Mouse (Mus musculus): Measurements from ENCODE around the gene Taar5. TPM values are rescaled to one million over a fixed set of nuclear protein-coding genes. Genes with fewer than 3 reads are reported as not detected.

The Taar5 gene
- total RNA-seq (2021) (not detected), polyA plus RNA-seq (2012; rRNA removed) (not detected in 2 replicates)
- long read RNA-seq: 0 reads

DNA sequence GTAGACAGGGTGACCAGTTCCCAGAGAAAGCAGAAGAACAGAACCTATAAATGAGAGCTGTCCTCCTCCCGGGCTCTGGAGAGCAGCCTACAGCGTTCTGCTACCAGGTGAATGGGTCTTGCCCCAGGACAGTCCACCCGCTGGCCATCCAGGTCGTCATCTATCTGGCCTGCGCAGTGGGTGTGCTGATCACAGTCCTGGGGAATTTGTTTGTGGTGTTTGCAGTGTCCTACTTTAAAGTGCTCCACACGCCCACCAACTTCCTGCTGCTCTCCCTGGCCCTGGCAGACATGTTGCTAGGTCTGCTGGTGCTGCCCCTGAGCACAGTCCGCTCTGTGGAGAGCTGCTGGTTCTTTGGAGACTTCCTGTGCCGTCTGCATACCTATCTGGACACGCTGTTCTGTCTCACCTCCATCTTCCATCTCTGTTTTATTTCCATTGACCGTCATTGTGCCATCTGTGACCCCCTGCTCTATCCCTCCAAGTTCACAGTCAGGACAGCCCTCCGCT is at the start of gene Taar5:
Taar5 (plus strand) TSS at position 51 of the 510 bp plus-strand sequence.
- no peak for DNase-seq

DNA sequence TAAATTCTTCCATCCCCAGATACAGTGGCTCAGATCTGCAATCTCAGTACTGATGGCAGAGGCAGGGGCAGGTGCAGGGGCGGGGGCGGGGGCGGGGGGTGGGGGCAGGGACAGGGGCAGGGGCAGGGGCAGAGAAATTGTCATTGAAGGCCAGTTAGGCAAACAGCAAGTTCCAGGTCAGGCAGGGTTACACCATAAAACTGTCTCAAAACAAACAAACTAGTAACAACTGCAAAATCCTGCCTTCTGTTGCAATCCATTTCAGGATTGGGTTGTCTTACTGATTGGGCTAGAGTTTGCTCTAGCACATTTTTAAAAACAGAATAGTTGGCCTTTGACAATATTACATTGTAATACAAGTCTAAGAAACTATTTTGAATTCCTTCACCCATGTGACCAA is 48.0 kb upstream of the Taar5 start:
- no peak for DNase-seq

DNA sequence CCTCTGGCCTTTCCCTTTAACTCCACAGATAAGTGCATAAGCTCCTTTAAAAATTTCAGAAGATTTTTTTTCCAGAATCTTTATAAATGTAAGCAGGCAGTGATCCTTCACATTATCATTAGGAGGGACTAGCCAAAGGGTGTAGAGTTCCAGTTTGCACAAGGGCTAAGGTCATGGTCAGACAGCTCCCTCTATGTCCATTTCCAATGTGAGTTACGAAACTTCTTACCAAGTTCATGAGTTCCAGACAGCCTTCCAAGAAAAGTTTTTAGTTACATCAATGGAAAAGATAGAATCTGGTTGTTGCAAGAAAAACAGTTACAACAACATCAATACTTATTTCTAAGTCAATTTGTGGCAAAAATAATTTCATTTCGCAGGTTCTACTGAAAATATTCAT is 46.6 kb upstream of the Taar5 start:
- peak; percentile 21 for DNase-seq

DNA sequence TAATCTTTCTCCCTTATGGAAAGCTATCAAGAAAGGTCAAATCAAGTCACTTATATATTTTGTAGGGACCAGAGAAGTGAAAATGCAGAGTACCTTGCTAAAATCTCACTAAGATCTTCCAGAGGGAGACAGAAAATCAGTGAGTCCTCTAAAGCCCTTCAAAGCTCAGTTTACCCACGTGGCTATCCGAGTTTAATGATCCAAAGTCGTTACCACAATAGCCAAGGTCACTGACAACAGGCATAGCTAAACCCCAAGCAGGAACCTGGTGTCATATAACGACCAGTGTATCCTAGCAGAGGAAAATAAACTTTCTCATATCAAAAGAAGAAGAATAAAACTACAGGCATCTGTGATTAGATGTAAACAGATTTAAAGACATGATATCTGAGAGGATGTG is 32.9 kb upstream of the Taar5 start:
- no peak for DNase-seq

DNA sequence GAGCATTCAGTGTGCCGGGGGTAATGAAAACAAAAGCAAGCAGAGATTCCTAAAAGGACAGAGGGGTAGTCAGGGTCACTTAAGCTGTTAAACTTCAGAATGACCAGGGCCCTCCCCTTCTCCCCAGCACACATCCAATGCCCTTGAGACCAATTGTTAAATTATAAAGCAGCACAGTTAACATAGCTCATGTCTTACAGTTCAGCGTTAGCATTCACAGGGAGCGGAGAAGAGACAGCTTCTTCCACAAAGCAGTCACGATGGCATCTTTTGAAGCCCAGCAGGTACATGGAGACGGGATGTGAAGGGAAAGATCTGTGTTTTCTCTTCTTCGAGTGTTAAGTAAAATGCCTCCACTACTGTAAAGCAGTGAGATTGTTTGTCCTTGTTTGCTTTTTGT is 32.2 kb upstream of the Taar5 start, which contains the start of gene Taar2:
Taar2 (plus strand) TSS at position 261 of the 400 bp plus-strand sequence.
- no peak for DNase-seq

DNA sequence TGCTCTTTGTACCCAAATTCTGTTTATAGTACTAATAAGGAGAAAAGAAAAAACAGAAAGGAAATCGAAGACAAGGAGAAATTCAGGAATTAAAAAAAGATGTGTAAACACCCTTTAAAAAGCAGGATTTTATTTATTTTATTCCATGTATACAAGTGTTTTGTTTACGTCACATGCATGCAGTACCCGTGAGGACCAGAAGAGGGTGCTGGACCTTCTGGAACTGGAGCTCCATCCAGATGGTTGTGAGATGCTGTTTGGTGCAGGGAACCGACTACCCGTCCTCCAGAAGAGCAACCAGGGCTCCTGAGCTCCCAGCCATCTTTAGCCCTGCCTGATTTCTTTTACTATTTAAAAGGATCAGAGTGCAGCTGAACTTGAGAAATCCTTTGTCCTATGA is 28.0 kb upstream of the Taar5 start:
- DNase-seq: no peak

DNA sequence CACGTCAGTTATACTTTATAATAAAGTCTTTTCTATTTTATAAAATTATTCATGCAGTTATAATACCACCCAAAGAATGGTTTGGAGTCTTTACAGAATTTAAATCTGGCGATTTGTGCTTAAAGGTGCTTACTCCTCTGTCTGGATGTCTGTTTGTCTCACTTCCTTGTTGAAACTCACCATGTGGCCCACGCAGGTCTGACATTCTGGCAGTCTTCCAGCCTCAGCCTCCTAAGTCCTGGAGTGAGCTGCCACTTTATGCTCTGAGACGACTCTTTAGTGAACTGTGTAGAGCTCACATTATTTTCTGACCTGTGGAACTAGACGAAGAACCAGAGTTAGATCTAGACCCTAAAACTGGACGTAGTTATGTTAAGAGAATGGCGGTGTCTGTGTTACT is 22.5 kb upstream of the Taar5 start:
- DNase-seq: no peak

DNA sequence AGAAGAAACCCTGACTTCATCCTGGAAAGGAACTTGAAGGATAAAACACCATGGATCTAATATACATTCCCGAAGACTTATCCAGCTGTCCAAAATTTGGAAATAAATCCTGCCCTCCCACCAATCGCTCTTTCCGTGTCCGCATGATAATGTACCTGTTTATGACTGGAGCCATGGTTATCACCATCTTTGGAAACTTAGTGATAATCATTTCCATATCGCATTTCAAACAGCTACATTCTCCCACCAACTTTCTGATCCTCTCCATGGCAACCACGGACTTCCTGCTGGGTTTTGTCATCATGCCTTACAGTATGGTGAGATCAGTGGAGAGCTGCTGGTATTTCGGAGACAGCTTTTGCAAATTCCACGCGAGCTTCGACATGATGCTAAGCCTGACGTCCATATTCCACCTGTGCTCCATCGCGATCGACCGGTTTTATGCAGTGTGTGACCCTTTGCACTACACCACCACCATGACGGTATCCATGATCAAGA is 20.9 kb upstream of the Taar5 start, which contains the start of gene Taar3:
Taar3 (plus strand) TSS at position 51 of the 498 bp plus-strand sequence.
- DNase-seq: no peak

DNA sequence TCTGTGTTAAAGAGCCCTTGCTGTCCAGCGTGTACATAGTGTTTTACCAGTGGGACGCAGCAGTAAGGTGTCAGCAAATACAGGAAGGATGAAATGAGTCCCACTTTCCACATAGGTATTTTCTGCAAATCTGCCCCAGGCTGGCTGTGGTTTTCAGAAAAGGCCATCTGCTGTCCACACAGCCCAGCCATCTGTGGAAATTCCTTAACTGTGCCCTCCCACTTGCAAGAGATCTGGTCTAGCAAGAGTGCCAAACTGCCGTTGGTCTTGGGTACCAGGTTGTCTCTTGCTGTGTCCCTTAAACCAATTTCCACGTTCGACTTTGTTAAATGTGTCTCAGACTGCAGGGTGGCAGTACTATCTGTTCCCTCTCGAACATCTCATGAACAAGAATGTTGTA is 18.8 kb upstream of the Taar5 start:
- DNase-seq: no peak

DNA sequence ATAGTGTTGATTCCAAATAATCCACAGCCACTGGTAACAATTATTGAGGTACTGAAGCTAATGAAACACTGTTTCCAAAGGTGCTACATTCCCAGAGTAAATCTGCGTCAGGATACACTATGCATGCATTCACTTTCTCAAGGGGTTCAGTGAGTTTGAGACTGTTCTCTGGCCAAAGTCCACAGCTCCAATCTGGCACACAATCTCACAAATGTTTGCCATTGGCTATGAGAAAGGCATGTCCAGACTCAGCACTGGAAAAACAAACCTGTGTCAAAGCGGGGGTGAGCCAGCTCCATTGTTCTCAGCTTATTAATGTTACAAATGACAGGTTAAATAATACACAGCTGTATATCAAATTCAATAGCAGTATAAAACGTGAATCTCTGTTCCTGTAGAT is 11.4 kb upstream of the Taar5 start:
- no peak for DNase-seq

DNA sequence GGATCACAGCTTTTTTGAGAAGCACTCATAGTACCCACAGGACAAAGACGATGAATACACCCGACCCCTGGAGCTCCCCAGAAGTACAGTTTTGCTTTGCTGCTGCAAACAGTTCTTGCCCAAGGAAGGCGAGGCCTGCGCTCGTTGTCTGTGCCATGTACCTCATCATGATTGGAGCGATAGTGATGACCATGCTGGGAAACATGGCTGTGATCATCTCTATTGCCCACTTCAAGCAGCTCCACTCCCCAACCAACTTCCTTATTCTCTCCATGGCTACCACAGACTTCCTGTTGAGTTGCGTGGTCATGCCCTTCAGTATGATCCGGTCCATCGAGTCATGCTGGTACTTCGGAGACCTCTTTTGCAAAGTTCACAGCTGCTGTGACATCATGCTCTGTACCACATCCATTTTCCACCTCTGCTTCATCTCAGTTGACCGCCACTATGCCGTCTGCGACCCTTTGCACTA is 10.0 kb upstream of the Taar5 start, which contains the start of gene Taar4:
Taar4 (plus strand) TSS at position 51 of the 472 bp plus-strand sequence.
- DNase-seq: no peak

DNA sequence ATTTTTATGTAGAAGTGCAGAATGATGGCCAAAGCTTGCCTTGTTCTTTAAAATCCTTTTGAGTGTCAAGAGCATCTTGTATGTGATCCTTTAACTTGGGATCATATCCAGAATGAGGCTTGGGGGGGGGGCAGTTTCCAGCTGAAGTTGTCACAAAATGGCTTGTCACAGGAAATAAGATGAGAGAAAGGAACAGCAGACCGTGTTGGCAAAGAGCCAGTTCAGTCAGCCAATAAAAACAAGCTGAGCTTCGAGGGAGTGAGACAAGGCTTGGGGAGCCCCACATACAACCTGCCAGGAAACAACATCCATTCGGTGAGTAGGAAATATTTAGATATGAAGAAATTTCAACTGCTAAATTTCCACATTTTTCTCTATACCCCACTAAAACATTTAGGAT is 7.1 kb upstream of the Taar5 start:
- DNase-seq: no peak

DNA sequence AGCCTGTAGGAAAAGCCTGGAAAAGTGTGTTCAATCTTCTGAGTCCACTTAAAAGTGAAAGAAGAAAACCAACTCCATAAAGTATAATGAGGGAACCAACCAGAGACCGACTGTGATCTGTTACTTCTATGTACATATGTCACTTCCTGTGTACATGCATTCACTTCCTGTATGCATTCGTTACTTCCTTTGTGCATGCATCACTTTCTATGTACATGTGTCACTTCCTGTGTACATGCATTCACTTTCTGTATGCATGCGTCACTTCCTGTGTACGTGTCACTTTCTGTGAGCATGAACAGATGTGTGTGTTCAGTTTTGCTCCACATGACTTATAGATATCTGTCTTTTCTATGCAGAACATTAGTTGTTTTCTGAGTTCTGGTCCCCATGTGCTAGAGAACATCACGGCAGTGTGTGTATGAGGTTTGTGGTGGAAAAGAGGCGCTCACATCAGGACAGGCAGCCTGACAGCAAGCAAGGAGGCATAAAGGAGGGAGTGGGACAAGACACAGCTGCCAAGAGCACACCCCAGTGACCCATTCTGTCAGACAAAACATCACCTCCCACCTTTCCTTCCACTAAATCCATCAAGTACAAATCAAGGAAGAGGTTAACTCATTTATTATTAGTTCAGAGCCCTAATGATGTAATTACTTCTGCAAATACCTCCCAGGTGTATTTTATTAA is 5.4 kb upstream of the Taar5 start:
- no peak for DNase-seq

DNA sequence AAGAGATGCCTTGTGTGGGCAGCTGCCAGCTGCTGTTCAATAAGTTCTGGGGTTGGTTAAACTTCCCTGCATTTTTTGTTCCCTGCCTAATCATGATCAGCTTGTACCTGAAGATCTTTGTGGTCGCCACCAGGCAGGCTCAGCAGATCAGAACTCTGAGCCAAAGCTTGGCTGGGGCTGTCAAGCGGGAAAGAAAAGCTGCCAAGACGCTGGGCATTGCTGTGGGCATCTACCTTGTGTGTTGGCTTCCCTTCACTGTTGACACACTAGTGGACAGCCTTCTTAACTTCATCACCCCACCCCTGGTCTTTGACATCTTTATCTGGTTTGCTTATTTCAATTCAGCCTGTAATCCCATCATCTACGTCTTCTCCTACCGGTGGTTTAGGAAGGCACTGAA is 750 bp downstream of the Taar5 start:
- no peak for DNase-seq

DNA sequence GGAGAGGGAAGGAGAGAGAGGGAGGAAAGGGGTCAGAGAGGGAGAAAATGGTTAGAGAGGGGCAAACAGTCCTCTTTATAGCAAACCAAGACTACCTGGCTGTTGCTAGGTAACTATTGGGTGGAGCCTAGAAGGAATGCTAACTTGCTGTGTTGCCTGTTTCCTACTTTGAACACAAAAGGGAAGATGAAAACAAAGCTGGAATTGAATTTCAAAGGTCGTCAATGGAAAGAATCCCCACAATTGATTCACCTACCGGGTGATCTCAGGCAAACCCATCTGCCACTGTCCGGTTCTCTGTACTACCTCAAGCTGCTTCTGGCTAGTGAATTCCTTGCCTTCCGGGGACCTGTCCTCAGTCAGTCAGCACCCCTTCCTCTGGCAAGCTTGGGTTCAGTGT is 7.5 kb downstream of the Taar5 start:
- DNase-seq: no peak

DNA sequence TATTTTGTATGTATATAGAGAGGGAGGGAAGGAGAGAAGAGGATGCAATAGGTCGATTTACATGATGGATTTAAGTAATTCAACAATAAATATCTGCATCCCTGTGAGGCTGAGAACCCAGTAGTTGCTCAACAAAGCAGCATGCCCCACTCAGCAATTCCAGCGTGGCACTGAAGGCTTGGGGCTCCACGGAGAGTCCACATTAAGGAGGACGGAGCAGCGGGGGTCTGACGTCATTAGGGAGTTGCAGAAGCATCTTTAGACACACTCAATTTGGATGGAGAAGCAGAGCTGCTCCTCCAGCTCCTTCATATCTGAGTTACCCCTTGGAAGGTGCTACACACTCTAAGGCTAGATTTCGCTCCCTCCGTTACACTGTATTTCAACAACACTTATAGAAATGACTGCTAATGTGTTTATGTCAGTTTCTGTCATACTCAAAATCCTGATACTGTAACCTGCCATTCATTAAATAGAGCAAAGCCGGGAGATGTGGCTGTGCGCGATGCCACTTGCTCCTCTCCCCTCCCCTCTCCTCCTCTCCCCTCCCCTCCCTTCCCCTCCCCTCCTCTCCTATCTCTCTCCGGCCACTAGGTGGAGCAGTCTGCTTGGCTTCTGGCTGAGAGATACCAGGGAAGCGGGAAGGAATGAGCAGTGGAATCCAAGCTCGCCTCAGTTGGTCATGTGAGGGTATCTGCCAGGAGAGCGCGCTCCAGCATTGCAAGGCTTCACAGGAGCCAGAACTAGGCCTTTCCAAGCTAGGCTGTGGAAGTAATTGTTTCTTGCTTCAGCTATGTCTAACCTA is 8.6 kb downstream of the Taar5 start:
- DNase-seq: peak; percentile 76

DNA sequence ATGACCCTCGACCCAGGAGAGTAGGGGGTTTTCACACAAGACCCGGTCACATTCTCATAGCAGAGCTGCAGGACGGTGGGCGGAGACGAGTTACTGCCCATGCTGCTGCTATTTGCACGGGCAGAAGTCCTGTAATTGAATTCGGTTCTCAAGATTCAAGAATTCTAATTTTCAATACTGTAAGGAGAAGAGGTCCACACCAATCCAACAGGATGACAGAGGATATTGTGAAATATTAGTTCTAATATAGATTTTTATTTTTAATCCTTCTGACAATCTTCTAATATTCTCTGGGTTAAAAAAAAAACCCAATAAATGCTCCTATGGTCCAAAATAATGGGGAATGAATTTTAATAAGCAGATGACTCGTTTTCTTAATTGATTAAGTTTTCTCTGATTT is 15.0 kb downstream of the Taar5 start, which contains the start of gene Taar6:
Taar6 (minus strand) TSS at position 101 of the 400 bp plus-strand sequence.
- no peak for DNase-seq

DNA sequence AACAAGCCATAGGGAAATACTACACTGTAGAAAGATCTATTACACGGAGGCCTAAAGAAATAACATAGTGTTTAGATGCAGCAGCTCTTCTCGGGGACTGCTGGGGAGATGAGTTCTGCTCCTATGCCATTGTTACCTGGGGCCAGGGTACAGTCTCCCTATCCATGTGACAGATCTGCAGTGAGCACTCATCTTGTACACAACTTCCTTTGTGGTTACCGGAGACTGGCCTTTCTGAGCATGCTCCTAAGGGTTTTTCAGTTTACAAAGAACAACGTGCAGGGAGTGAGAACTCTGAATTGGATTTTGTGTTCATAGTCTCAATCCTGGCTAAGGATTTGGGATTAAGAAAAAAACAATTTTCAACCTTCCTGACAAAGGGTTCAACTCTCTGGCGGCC is 15.9 kb downstream of the Taar5 start:
- no peak for DNase-seq

DNA sequence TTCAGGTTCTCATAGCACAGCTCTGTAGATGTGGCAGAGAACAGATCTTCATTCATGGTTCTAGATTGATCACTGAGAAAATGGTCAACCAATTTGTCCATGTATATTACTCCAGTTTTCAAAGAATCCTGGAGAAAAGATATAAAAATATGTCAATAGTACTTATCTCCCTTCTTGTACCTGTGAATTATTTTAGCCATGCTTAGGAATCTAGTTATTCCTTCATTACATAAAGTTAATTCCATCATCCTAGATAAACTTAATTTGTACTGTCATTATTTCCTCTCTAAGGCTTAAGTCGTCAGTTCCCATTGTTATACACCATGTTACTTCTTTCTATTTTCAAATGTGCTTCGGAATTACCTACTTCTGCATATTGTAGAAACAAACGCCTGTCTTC is 22.9 kb downstream of the Taar5 start, which contains the start of gene Taar7a:
Taar7a (minus strand) TSS at position 101 of the 400 bp plus-strand sequence.
- DNase-seq: no peak

DNA sequence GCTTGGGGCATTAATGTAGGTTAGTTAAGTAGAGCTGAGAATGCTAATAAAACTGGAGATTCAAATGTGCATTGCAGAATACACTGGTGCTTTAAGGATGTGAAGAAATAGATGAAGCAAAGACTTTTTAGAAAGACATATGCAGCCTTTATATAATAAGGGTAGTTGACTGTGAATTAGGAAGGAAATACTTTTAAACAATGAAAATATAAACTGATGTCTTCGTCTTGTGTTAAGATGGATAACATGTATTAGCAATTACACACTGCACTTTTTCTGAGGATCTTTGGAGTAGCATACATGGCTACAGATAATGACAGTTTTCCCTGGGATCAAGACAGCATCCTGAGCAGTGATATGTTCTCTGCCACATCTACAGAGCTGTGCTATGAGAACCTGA is 29.1 kb downstream of the Taar5 start, which contains the start of gene Taar7b:
Taar7b (plus strand) TSS at position 301 of the 400 bp plus-strand sequence.
- no peak for DNase-seq

DNA sequence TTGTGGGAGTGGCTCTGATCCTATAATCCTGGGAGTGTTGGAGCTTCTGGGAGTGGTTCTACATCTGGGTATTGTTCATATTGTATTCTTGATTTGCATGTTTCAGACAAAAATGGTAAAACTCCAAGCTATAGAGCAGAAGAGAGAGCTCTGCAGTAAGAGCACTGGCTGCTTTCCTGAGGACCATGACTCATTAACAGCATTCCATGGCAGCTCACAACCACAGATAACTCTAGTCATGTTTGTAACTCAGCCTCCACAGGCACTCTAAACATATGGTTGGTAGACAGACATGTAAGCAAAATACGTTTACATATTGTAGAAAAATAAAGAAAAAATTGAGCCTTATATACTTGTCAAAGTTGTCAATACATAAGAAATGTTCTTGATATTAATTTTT is 35.9 kb downstream of the Taar5 start:
- DNase-seq: no peak

DNA sequence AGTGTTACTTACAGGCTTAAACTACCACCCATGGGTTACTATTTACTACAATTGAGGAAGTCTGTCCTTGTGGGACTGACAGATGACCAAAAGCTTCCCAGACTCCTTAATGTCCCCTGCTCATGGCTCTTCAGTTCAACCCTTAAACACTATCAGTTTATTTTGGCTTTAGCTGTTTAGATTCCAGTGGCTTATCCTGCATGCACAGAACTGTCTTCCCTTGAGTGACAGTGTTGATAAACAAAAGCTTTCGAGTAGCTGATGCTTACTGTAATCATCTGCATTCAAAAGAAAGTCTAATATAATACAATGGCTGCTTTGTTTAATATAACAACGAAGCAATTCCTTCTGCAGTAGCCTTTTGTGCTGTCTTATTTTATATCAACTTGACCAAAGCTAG is 36.5 kb downstream of the Taar5 start:
- no peak for DNase-seq

DNA sequence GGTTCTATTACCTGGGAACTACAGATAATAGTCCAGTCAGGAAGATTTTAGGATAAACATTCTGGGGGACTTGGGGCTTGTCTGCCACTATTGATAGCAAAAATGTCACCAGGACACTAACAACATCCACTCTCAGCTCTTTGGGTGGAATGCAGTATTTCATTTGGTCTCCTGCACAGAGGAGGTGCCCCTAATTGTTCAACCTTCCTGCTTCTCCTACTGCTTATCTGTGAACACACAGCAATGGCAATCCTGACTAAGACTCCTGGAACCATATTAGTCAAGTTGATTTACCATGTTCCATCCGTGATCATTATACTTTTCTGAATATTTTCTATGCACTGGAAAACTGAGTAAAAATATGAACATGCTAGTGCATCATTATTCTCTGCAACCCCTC is 37.6 kb downstream of the Taar5 start:
- no peak for DNase-seq

Measured in adrenal gland, adult 2 months (tissue).